In genomic region chr8:122296173-122297001, GRCm38 (mm10) we compare ENCODE assay signal across 8 mouse cellular contexts. TPM values are rescaled to one million over a fixed set of nuclear protein-coding genes. Genes with fewer than 3 reads are reported as not detected.
DNase-seq lines count a peak whose midpoint lies in the region; ATAC-seq and TF ChIP-seq lines count a peak whose summit lies in the region.

No protein-coding gene starts in this region.

- WGBS in forebrain, embryonic 13.5 days, result 50% methylated on average over 24 of the region's 24 CpGs
- 38% methylated on average over 24 of the region's 24 CpGs for WGBS in hindbrain, postnatal 0 days
- 12% methylated on average over 24 of the region's 24 CpGs for WGBS in liver, embryonic 14.5 days (ENCODE audit: insufficient replicate concordance)
- 29% methylated on average over 24 of the region's 24 CpGs for WGBS in stomach, postnatal 0 days

- H3K4me2 ChIP-seq in forebrain, embryonic 13.5 days, result no peak overlapping the region
- no peak overlapping the region for H3K4me2 ChIP-seq in hindbrain, postnatal 0 days (ENCODE audit: low read depth, low read length)
- peak overlapping the region; percentile 73 for H3K4me2 ChIP-seq in liver, embryonic 14.5 days (ENCODE audit: low read depth)
- H3K4me2 ChIP-seq in stomach, postnatal 0 days (replicated peaks; ENCODE audit: low read depth), result 0 out of 2 replicates have a peak overlapping the region, but pooled peaks have one; percentile 5

- DNase-seq in brain, adult 2 months (ENCODE audit: low read depth, low spot score), result peak; percentile 92
- peak; percentile 74 for DNase-seq in hindbrain, postnatal 0 days (ENCODE audit: low spot score)
- DNase-seq in liver, embryonic 14.5 days (ENCODE audit: low read depth in 3 of 3, low spot score in 3 of 3), result no peak
- DNase-seq in stomach, postnatal 0 days (ENCODE audit: low spot score), result peak; percentile 62
- DNase-seq in thymus, adult 18-20 months, result no peak

- peak; percentile 34; the same call in 1 of the 2 replicates for TF ChIP-seq EP300 in liver, embryonic 14.5 days (IDR thresholded peaks at IDR 0.05; ENCODE audit: low read depth)
- TF ChIP-seq EP300 in stomach, postnatal 0 days (optimal IDR thresholded peaks at IDR 0.05), result no peak

- peaks cover 27% of the 10 kb centered on the region for H3K79me2 ChIP-seq in C2C12 (ENCODE audit: control insufficient read depth, insufficient read depth)

- peaks cover 24% of the 10 kb centered on the region for H3K4me1 ChIP-seq in forebrain, embryonic 13.5 days
- 0 out of 2 replicates have a peak, but pooled peaks cover 6% of the 10 kb centered on the region for H3K4me1 ChIP-seq in hindbrain, postnatal 0 days (ENCODE audit: insufficient read depth, low read length)
- peaks cover 91 to 100% of the 10 kb centered on the region in 2 experiments for H3K4me1 ChIP-seq in liver, embryonic 14.5 days (replicated peaks; ENCODE audit: control insufficient read depth in 2 of 2, insufficient read depth in 2 of 2, low read length in 1 of 2)
- H3K4me1 ChIP-seq in stomach, postnatal 0 days (replicated peaks; ENCODE audit: control insufficient read depth, insufficient read depth), result peaks cover 5% of the 10 kb centered on the region; the same call in 1 of the 2 replicates

- no peak overlapping the region for H3K9ac ChIP-seq in forebrain, embryonic 13.5 days
- H3K9ac ChIP-seq in hindbrain, postnatal 0 days (replicated peaks; ENCODE audit: low read length), result no peak overlapping the region
- H3K9ac ChIP-seq in liver, embryonic 14.5 days (replicated peaks), result peak overlapping the region; percentile 65
- H3K9ac ChIP-seq in stomach, postnatal 0 days (ENCODE audit: low read length), result peak overlapping the region; percentile 48

- H3ac ChIP-seq in C2C12 (ENCODE audit: control insufficient read depth, insufficient read length, low read depth), result peak overlapping the region; percentile 25

- no peaks in the 10 kb centered on the region for H3K27me3 ChIP-seq in C2C12 (ENCODE audit: control insufficient read depth, insufficient read depth, insufficient read length)
- H3K27me3 ChIP-seq in forebrain, embryonic 13.5 days, result no peaks in the 10 kb centered on the region
- no peaks in the 10 kb centered on the region for H3K27me3 ChIP-seq in hindbrain, postnatal 0 days (ENCODE audit: insufficient read depth, low read length)
- H3K27me3 ChIP-seq in liver, embryonic 14.5 days (ENCODE audit: control insufficient read depth, insufficient read depth, low read length), result no peaks in the 10 kb centered on the region
- H3K27me3 ChIP-seq in stomach, postnatal 0 days (ENCODE audit: control insufficient read depth, insufficient read depth, low read length), result no peaks in the 10 kb centered on the region

- H3K36me3 ChIP-seq in C2C12 (ENCODE audit: control insufficient read depth, insufficient read depth), result no peaks in the 10 kb centered on the region
- no peaks in the 10 kb centered on the region for H3K36me3 ChIP-seq in forebrain, embryonic 13.5 days (ENCODE audit: poor library complexity, severe bottlenecking)
- no peaks in the 10 kb centered on the region for H3K36me3 ChIP-seq in hindbrain, postnatal 0 days (ENCODE audit: insufficient read depth, low read length)
- H3K36me3 ChIP-seq in liver, embryonic 14.5 days (replicated peaks; ENCODE audit: control insufficient read depth, insufficient read depth, low read depth), result peaks cover 35% of the 10 kb centered on the region
- H3K36me3 ChIP-seq in stomach, postnatal 0 days (ENCODE audit: control insufficient read depth, insufficient read depth, low read length), result no peaks in the 10 kb centered on the region

- H3K4me3 ChIP-seq in C2C12 (ENCODE audit: insufficient read depth, poor library complexity, severe bottlenecking), result no peak overlapping the region
- H3K4me3 ChIP-seq in forebrain, embryonic 13.5 days, result no peak overlapping the region
- H3K4me3 ChIP-seq in hindbrain, postnatal 0 days (ENCODE audit: low read length), result no peak overlapping the region
- H3K4me3 ChIP-seq in liver, embryonic 14.5 days (ENCODE audit: insufficient read depth in 1 of 2, low read depth in 2 of 2, low read length in 2 of 2), result peak overlapping the region; percentile 2 to 38; a peak in 2 of 4 replicates
- H3K4me3 ChIP-seq in stomach, postnatal 0 days (ENCODE audit: low read depth, low read length), result no peak overlapping the region

- peaks cover 3% of the 10 kb centered on the region for H3K79me3 ChIP-seq in C2C12 (ENCODE audit: low read depth)

- H3K27ac ChIP-seq in forebrain, embryonic 13.5 days, result peak overlapping the region; percentile 74
- H3K27ac ChIP-seq in hindbrain, postnatal 0 days, result peak overlapping the region; percentile 58
- H3K27ac ChIP-seq in liver, embryonic 14.5 days, result peak overlapping the region; percentile 52
- H3K27ac ChIP-seq in stomach, postnatal 0 days (replicated peaks), result peak overlapping the region; percentile 37

- ATAC-seq in forebrain, embryonic 13.5 days, result peak; percentile 71
- peak; percentile 53 for ATAC-seq in hindbrain, postnatal 0 days
- ATAC-seq in liver, embryonic 14.5 days (ENCODE audit: insufficient read depth), result peak; percentile 17
- peak; percentile 4; the same call in 1 of the 2 replicates for ATAC-seq in stomach, postnatal 0 days (ENCODE audit: low FRiP score, low TSS enrichment)
- ATAC-seq in activated CD4-positive, CD25-positive, alpha-beta regulatory T cell, adult 4 months, result no peak

- no peaks in the 10 kb centered on the region for H3K9me3 ChIP-seq in forebrain, embryonic 13.5 days (replicated peaks)
- H3K9me3 ChIP-seq in hindbrain, postnatal 0 days (ENCODE audit: low read length), result no peaks in the 10 kb centered on the region
- no peaks in the 10 kb centered on the region for H3K9me3 ChIP-seq in liver, embryonic 14.5 days (ENCODE audit: control insufficient read depth, low read length)
- H3K9me3 ChIP-seq in stomach, postnatal 0 days (ENCODE audit: control insufficient read depth, low read length), result no peaks in the 10 kb centered on the region

- no peak for TF ChIP-seq CTCF in C2C12 (IDR thresholded peaks at IDR 0.05; ENCODE audit: control insufficient read depth, insufficient read depth, insufficient read length)
- TF ChIP-seq CTCF in hindbrain, postnatal 0 days (IDR thresholded peaks at IDR 0.05; ENCODE audit: low read depth), result no peak
- no peak for TF ChIP-seq CTCF in liver, embryonic 14.5 days (IDR thresholded peaks at IDR 0.05; ENCODE audit: low read depth)
- no peak for TF ChIP-seq CTCF in stomach, postnatal 0 days (IDR thresholded peaks at IDR 0.05; ENCODE audit: low read depth)

TF ChIP-seq in C2C12, 6 proteins besides CTCF, POLR2A, EP300 and RAD21:
- TF ChIP-seq MYOG (IDR thresholded peaks at IDR 0.05; ENCODE audit: control insufficient read depth, extremely low read depth, insufficient read length) (no peak), FOSL1 (IDR thresholded peaks at IDR 0.05; ENCODE audit: insufficient read depth, low read length, poor library complexity, severe bottlenecking) (no peak), USF1 (IDR thresholded peaks at IDR 0.05; ENCODE audit: low read depth) (no peak), CEBPB (IDR thresholded peaks at IDR 0.05; ENCODE audit: low read depth) (no peak), MYOD1 (IDR thresholded peaks at IDR 0.05; ENCODE audit: control insufficient read depth, insufficient read length, low read depth) (no peak), MAX (IDR thresholded peaks at IDR 0.05) (no peak)

RNA-seq across cellular contexts. Expression of gene Zfpm1, which starts 14.4 kb away (rescaled TPM):
- 20.7 TPM for polyA plus RNA-seq in C2C12 (2012; fragmentation: generic; extraction: Trizol)
- 0.48 and 0.49 TPM in 2 replicates for polyA plus RNA-seq in forebrain, embryonic 13.5 days (2015; fragmentation: Nextera tagmentation; extraction: Ambion mirVana)
- total RNA-seq in hindbrain, postnatal 0 days (2014; rRNA removed), result 28.0 and 37.6 TPM in 2 replicates
- polyA plus RNA-seq in hindbrain, postnatal 0 days (2015; fragmentation: Nextera tagmentation; extraction: Ambion mirVana), result 1.5 and 2.0 TPM in 2 replicates
- 69.6 and 80.3 TPM in 2 replicates for polyA plus RNA-seq in liver, embryonic 14.5 days (2012; rRNA removed)
- polyA plus RNA-seq in liver, embryonic 14.5 days (2014; fragmentation: Nextera tagmentation; extraction: Ambion mirVana), result 13.3 and 16.2 TPM in 2 replicates
- polyA plus RNA-seq in stomach, postnatal 0 days (2015; fragmentation: Nextera tagmentation; extraction: Ambion mirVana), result 2.3 and 2.8 TPM in 2 replicates
- polyA plus RNA-seq in activated CD4-positive, CD25-positive, alpha-beta regulatory T cell, adult 4 months (2017; shearing (Covaris generic)), result 1 to 10 TPM; 1.7 to 2.2 TPM

Comparison
In these comparisons a context has a peak if more than half of its experiments do, and no peak if none do; other contexts are left out.
1. H3K4me3 ChIP-seq: peak in liver, embryonic 14.5 days (2 of 2); none in C2C12 (single experiment), forebrain, embryonic 13.5 days (single experiment), hindbrain, postnatal 0 days (single experiment) and stomach, postnatal 0 days (single experiment).
2. DNase-seq: peak in brain, adult 2 months (single experiment), hindbrain, postnatal 0 days (single experiment) and stomach, postnatal 0 days (single experiment); none in liver, embryonic 14.5 days (0 of 3) and thymus, adult 18-20 months (0 of 2).
3. H3K4me2 ChIP-seq: peak in liver, embryonic 14.5 days (single experiment) and stomach, postnatal 0 days (single experiment); none in forebrain, embryonic 13.5 days (single experiment) and hindbrain, postnatal 0 days (single experiment).
4. H3K9ac ChIP-seq: peak in liver, embryonic 14.5 days (single experiment) and stomach, postnatal 0 days (single experiment); none in forebrain, embryonic 13.5 days (single experiment) and hindbrain, postnatal 0 days (single experiment).
5. Peak in every context shown above with its lines, with median percentiles within 50 percentile points of each other: H3K27ac ChIP-seq.